Mouse (Mus musculus) liver, postnatal 0 days (tissue): Measurements from ENCODE around the gene Dpysl5. TPM values are rescaled to one million over a fixed set of nuclear protein-coding genes. Genes with fewer than 3 reads are reported as not detected.

ENCODE experiments used
- ATAC-seq: fragments of 200-750 bp; cut with Nextera tagmentation; 2 replicates; pipeline ENCODE4 v1.8.0; 2017; ENCODE audit warnings: mild to moderate bottlenecking, moderate library complexity
- DNase-seq: peaks from one replicate; pipeline ENCODE4 v3.0.0-alpha.2; 2016
- H3K27ac ChIP-seq: fragments of 300-500 bp; sonication (generic); 2 replicates; pipeline ENCODE4 v1.5.1; 2014; ENCODE audit warnings: antibody characterized with exemption, moderate library complexity, mild to moderate bottlenecking, low read depth
- H3K27me3 ChIP-seq: fragments of 300-500 bp; sonication (generic); 2 replicates; pipeline ENCODE4 v1.6.1; 2014; ENCODE audit warnings: low read length, control low read depth, mixed read lengths; ENCODE audit not compliant: insufficient read depth
- H3K36me3 ChIP-seq: fragments of 300-500 bp; sonication (generic); replicated peaks from 2 replicates; pipeline ENCODE4 v1.6.1; 2014; ENCODE audit warnings: mild to moderate bottlenecking, control low read depth, low read length, moderate library complexity, mixed read lengths; ENCODE audit not compliant: insufficient read depth
- H3K4me1 ChIP-seq: fragments of 300-500 bp; sonication (generic); 2 replicates; pipeline ENCODE4 v1.6.1; 2014; ENCODE audit warnings: antibody characterized with exemption, mild to moderate bottlenecking, control low read depth; ENCODE audit not compliant: insufficient read depth
- H3K4me2 ChIP-seq: fragments of 300-500 bp; sonication (generic); 2 replicates; pipeline ENCODE4 v1.6.1; 2014; ENCODE audit warnings: low read depth, mild to moderate bottlenecking, low read length, moderate library complexity, mixed read lengths
- H3K4me3 ChIP-seq: fragments of 300-500 bp; sonication (generic); 2 replicates; pipeline ENCODE4 v1.5.1; 2014; ENCODE audit warnings: low read depth, low read length
- H3K9ac ChIP-seq: fragments of 300-500 bp; sonication (generic); replicated peaks from 2 replicates; pipeline ENCODE4 v1.6.1; 2014; ENCODE audit warnings: mild to moderate bottlenecking, moderate library complexity
- H3K9me3 ChIP-seq: fragments of 300-500 bp; sonication (generic); 2 replicates; pipeline ENCODE4 v1.6.1; 2016; ENCODE audit warnings: mild to moderate bottlenecking, control low read depth, low read length, mixed read lengths
- CTCF ChIP-seq: sonication (generic); IDR thresholded peaks from 2 replicates; pipeline ENCODE4 v1.5.1; 2016; ENCODE audit warnings: antibody characterized with exemption, low read depth
- EP300 ChIP-seq: IDR thresholded peaks from 2 replicates; pipeline ENCODE4 v1.6.1; 2016; ENCODE audit warnings: antibody characterized with exemption, low read depth, mild to moderate bottlenecking
- WGBS: fragments of 180-500 bp; shearing (Covaris S2); extraction: QIAGEN DNeasy Blood & Tissue Kit; methylation state at CpG from one replicate; pipeline ENCODE4 v1.1.7; 2014; ENCODE audit not compliant: insufficient replicate concordance; 5-methylcytosine and 5-hydroxymethylcytosine counted together
- polyA plus RNA-seq: library from polyadenylated mRNA; unstranded; fragments of >200 nt; fragmentation: Nextera tagmentation; extraction: Ambion mirVana; gene quantifications from 2 replicates; pipeline ENCODE4 v1.2.1, GENCODE M21; 2015

Gene Dpysl5
- polyA plus RNA-seq, 1 experiment from 2014 or later: 0.05 TPM

DNA sequence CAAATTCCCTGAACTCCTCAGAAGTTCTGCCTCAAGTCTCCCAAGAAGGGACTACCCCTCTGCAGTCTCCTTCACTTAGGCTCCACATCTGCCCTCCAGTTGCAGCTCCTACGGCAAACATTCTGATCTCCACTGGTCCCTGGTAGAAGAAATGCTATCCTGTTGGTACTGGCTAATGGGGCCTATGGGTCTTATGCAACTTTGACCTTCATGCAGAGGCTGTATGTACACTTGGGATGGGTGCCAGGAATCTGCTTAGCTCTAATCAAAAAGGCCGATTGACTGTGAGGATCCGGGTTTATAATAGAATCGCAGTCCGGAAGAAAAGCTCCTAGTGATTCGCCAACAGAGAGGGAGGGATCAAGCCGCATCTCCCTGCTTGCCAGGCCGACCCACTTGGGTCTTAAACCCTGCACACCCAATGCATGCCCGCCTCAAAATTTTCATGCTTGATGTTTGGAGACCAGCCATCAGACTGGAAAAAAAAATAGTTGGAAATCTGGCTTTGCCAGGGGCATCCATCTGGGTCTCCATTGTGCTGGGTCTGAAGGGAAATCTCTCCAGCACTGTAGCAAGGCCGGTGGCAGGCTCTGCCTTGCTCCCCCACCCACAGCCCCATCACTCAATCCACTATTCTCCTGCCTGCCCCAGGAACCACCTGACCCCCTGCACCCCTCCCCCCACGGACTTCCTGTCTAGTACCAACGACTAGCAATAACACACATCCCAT is 38.4 kb downstream of the Dpysl5 start:
- H3K9me3 ChIP-seq: no peaks in the 10 kb centered on the region
- no peaks in the 10 kb centered on the region for H3K27me3 ChIP-seq
- H3K27ac ChIP-seq: no peak overlapping the region
- TF ChIP-seq CTCF (no peak), EP300 (no peak)
- H3K4me3 ChIP-seq: no peak overlapping the region
- ATAC-seq (peak; percentile 77), DNase-seq (peak; percentile 41)
- H3K4me2 ChIP-seq: no peak overlapping the region
- H3K36me3 ChIP-seq: no peaks in the 10 kb centered on the region
- H3K9ac ChIP-seq: no peak overlapping the region
- H3K4me1 ChIP-seq: peaks cover 3% of the 10 kb centered on the region; the same call in 1 of the 2 replicates
- WGBS: 58% methylated on average over 12 of the region's 12 CpGs

- ATAC-seq (no peak), DNase-seq (no peak)
- Histone ChIP-seq H3K4me2 (no peak overlapping the region), H3K9ac (no peak overlapping the region), H3K27me3 (no peaks in the 10 kb centered on the region), H3K9me3 (no peaks in the 10 kb centered on the region), H3K27ac (no peak overlapping the region), H3K4me3 (no peak overlapping the region), H3K36me3 (no peaks in the 10 kb centered on the region), H3K4me1 (peaks cover 3% of the 10 kb centered on the region; the same call in 1 of the 2 replicates)
- WGBS: 70% methylated on average over 5 of the region's 5 CpGs
- TF ChIP-seq CTCF: no peak
- TF ChIP-seq EP300: no peak
Observed at GRCm38 (mm10) chr5:30751071-30751470, 39.7 kb downstream of the Dpysl5 start.

DNA sequence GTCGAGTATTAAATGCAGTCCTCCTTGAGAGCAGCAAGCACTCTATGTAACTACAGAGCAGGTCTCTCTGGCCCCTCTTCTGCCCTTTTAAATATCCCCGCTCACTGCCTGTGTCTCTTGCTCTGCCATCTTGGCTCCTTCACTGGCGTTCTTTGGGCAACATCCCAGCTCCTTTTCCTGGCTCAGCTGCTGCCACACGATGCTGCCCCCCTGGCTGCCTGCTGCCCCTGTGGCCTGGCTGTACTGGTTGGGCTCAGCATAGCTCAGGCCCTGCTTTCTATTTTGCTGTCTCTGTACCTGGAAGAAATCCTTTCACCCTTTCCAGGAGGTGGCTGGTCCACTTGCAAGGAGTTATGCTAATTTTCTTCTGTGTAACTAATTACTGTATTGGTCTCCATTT is 41.8 kb downstream of the Dpysl5 start:
- 80% methylated on average over 4 of the region's 4 CpGs for WGBS
- Histone ChIP-seq H3K36me3 (no peaks in the 10 kb centered on the region), H3K9me3 (no peaks in the 10 kb centered on the region), H3K4me3 (no peak overlapping the region), H3K9ac (no peak overlapping the region), H3K4me1 (peaks cover 3% of the 10 kb centered on the region; the same call in 1 of the 2 replicates), H3K4me2 (no peak overlapping the region), H3K27me3 (no peaks in the 10 kb centered on the region), H3K27ac (no peak overlapping the region)
- TF ChIP-seq EP300 (no peak), CTCF (no peak)
- no peak for DNase-seq
- ATAC-seq: no peak

GRCm38 (mm10) chr5:30755215-30755614 is 43.9 kb downstream of the Dpysl5 start:
- no peaks in the 10 kb centered on the region for H3K9me3 ChIP-seq
- DNase-seq: no peak
- no peak for TF ChIP-seq CTCF
- TF ChIP-seq EP300: no peak
- no peaks in the 10 kb centered on the region for H3K27me3 ChIP-seq
- no peak overlapping the region for H3K4me2 ChIP-seq
- 0 out of 2 replicates have a peak, but pooled peaks cover under 1% of the 10 kb centered on the region for H3K4me1 ChIP-seq
- no peak overlapping the region for H3K9ac ChIP-seq
- H3K27ac ChIP-seq: no peak overlapping the region
- ATAC-seq: no peak
- H3K36me3 ChIP-seq: no peaks in the 10 kb centered on the region
- no peak overlapping the region for H3K4me3 ChIP-seq
- WGBS: 52% methylated on average over 5 of the region's 5 CpGs

DNA sequence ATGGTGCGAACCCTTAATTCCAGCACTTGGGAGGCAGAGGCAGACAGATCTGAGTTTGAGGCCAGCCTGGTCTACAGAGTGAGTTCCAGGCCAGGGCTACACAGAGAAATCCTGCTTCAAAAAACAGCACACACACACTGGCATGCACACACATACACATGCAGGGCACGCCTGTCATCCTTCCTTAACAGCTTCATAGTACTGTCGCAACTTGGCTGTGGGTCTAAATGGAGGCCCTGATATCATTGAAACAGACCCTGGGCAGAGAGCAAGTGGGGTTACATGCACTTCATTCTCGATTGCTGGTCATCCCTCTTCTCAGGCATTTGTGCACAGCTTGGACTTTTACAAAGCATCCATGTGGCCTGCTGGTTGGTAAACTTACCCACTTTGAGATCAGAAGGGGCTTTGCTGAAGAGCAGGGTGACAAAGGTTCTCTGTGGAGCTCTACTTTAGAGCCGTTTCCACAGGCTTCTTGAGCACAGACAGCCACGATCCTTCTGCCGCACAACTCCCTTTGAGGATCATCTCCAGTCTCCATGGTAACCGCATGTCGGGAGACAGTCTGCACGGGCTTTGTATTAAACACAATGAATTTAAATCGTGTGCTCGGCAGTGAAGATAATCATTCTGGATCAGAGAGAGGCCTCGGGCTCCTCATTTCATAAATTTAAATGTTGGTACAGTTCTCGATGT is 51.6 kb downstream of the Dpysl5 start:
- Histone ChIP-seq H3K9ac (no peak overlapping the region), H3K36me3 (no peaks in the 10 kb centered on the region), H3K27me3 (no peaks in the 10 kb centered on the region), H3K27ac (no peak overlapping the region), H3K9me3 (no peaks in the 10 kb centered on the region), H3K4me3 (no peak overlapping the region), H3K4me1 (no peaks in the 10 kb centered on the region), H3K4me2 (no peak overlapping the region)
- ATAC-seq: no peak
- TF ChIP-seq EP300 (no peak), CTCF (no peak)
- 80% methylated on average over 14 of the region's 14 CpGs for WGBS
- no peak for DNase-seq

GRCm38 (mm10) chr5:30763511-30763830 is 52.1 kb downstream of the Dpysl5 start:
- H3K4me3 ChIP-seq: no peak overlapping the region
- DNase-seq: no peak
- no peaks in the 10 kb centered on the region for H3K36me3 ChIP-seq
- WGBS: 84% methylated on average over 5 of the region's 5 CpGs
- H3K4me2 ChIP-seq: no peak overlapping the region
- H3K9me3 ChIP-seq: no peaks in the 10 kb centered on the region
- ATAC-seq: no peak
- H3K27ac ChIP-seq: no peak overlapping the region
- H3K9ac ChIP-seq: no peak overlapping the region
- no peaks in the 10 kb centered on the region for H3K27me3 ChIP-seq
- no peaks in the 10 kb centered on the region; the same call in 1 of the 2 replicates for H3K4me1 ChIP-seq
- TF ChIP-seq EP300 (no peak), CTCF (no peak)
